Mouse (Mus musculus) cerebellum, postnatal 10 days (tissue): ENCODE measurements around the gene Cdc42se2.
A peak's percentile ranks its signal among the peaks of the same experiment; 100 is the strongest.

Experiments
- DNase-seq, 2 experiments: peaks; one replicate each; pipeline ENCODE4 v3.0.0; 2021; ENCODE audit warnings: mixed read lengths in 2 of 2

Cdc42se2 gene

GRCm38 (mm10) chr11:54787488-54788474 is at the start of gene Cdc42se2:
Gene Cdc42se2 (minus strand): TSS chr11:54787675.
- peak; percentile 99 to 100 for DNase-seq

DNA sequence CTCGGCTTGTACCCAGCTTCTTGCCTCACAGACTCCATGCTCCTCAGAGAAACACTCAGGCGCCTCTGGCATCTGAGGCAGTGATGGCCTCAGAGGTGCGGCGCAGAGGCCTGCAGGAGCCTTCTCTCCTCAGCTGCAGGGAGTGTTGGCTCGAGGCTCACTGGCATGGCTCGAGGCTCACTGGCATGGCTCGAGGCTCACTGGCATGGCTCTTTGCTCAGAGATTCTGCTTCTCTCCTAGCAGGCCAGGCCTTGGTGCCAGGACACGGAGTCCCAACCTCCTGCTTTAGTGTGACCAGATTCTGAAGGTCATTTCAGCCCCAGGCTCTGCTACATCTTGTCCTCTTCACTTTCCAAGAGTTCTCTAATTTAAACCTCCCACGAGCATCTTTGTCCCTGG is 48.6 kb upstream of the Cdc42se2 start:
- peak; percentile 87 to 89 for DNase-seq

DNA sequence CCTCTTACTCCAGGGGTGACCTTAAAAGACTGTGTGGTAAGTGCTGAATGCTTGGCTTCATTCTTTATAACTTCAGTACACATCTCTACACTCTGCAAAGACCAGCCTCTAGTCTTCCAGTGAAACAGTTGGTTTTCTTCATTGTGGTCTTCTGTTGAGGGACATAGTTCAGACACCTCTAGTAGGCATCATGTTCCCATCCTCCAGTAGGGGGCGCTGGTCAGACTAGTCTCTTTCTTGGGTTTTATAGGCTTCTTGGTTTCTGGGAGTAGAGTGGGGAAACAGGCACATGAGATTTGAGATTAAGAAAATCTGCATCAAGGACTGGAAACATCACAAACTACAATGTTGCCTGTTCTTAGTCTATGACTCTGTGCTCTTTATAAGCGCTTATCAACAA is 47.1 kb upstream of the Cdc42se2 start:
- no peak for DNase-seq

DNA sequence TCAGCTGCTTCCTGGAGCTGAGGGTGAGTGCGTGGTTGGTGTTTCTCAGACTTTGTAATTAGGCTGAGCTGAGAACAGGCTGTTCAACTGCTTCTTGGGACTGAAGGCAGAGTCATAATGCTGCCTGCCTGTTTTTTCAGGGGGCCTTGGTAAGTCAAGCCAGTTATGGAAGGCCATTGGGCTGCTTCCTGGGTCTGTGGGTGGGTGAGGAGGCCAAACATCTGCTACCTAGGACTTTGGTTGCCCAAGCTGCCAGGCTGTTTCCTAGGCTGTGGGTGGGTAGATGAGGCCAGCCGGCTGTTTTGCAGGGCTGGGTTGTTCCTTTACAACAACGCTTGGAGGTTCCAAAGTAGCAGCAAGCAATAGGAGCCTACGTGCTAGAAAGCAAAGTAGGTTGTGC is 46.4 kb upstream of the Cdc42se2 start:
- DNase-seq, result peak; percentile 28 to 38

GRCm38 (mm10) chr11:54826819-54827218 is 39.3 kb upstream of the Cdc42se2 start:
- DNase-seq, result no peak

DNA sequence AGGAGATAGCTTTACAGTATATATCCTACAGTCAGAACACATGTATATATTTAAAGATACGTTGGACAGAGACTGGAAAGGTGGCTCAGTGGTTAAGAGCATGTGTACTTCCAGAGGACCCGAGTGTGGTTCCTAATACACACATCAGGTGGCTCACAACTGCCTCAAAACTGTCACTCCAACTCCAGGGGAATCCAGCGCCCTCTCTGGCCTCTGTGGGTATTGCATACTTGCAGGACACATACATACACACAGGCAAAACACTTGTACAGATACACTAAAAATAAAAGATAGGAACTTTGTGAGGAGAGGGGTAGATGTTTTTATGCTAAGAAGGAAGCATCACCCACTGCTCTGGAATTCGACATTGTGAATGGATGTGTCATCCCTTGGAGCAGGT is 38.3 kb upstream of the Cdc42se2 start:
- DNase-seq, result no peak

GRCm38 (mm10) chr11:54823467-54823866 is 36.0 kb upstream of the Cdc42se2 start:
- DNase-seq, result no peak

DNA sequence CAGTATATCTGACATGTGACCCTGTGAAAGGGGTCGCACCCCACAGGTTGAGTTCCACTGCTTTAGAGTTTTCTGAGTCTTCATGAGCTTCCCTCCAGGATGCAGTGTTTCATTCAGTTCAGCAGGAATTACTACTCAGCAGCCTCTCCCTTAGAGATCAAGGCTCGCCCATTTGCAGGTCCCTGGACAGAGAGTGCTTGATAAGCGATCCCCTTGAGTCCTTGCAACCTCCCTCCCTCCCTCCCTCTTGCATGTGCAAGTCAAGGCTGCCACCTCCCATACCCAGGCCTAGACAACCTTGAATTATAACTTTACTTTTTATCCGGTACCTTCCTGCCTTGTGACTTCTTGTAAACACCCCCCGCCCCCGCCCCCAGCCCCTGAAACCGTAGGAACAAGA is 32.0 kb upstream of the Cdc42se2 start:
- no peak for DNase-seq

GRCm38 (mm10) chr11:54817449-54817848 is 30.0 kb upstream of the Cdc42se2 start:
- DNase-seq, result peak; percentile 39 to 42

GRCm38 (mm10) chr11:54815659-54816058 is 28.2 kb upstream of the Cdc42se2 start:
- DNase-seq, result no peak

- no peak for DNase-seq
These were observed 25.5 kb upstream of the Cdc42se2 start for GRCm38 (mm10) chr11:54812812-54813516.

DNA sequence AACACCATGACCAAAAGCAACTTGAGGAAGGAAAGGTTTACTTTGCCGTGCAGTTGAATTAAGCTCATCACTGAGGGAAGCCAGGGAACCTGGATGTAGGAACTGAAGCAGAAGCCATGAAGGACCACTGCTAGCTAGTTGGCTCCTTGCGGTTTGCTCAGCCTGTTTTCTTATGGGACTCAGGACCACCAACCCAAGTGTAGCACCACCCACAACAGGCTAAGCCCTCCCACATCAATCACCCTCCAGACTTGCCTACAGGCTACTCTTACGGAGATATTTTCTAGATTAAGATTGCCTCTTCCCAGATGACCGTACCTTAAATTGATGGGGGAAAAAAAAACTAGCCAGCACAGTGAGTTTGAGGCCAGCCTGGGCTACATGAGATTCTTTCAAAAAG is 24.8 kb upstream of the Cdc42se2 start:
- DNase-seq, result no peak

GRCm38 (mm10) chr11:54811054-54811453 is 23.6 kb upstream of the Cdc42se2 start:
- no peak for DNase-seq

DNA sequence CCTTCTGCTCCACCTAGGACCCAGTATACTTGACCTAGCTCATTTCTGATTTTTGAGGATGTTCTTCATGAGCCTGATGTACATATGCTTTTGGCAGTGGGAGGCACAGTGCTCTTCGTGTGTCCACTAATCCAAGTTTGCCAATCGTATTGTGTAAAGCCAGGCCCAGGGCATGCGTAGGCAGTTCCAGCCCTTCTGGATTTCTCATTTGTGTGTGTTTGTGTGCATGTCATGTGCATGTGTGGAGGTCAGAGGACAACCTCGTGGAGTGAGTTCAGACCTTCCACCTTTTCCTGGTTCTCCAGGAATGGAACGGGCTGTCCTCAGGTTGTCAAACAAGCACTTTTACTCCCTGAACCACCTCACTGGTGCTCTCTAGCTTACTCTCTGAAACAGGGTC is 22.1 kb upstream of the Cdc42se2 start:
- no peak for DNase-seq

DNA sequence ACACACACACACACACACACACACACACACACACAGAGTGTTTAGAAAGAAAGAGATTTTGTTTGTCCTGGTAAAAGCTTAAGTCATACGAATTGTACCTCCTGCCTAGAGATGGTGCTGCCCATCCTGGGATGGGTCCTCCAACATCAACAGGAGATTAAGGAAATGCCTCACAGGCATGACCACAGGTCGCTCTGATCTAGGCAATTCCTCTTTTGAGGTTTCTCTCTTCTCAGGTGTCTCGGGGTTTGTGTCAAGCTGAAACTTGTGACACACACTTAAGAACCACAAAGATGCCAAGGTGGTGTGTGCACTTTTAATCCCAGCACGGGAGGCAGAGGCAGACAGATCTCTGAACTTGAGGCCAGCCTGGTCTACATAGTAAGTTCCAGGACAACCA is 20.7 kb upstream of the Cdc42se2 start:
- no peak for DNase-seq

- no peak for DNase-seq
These were observed 20.2 kb upstream of the Cdc42se2 start for GRCm38 (mm10) chr11:54807669-54808068.

DNA sequence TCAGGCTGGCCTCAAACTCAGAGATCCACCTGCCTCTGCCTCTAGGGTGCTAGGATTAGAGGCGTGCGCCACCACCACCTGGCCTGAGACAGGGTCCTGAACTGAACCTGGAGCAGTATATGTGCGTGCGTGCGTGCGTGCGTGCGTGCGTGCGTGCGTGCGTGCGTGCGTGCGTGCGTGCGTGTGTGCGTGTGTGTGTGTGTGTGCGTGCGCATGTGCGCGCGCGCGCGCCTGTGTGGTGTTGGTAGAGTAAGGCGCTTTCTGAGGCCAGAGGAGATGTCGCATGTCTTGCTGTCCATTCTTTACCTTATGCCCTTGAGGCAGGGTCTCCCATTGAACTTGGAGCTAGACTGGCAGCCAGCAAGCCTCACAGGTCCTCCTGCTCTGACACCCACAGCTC is 19.4 kb upstream of the Cdc42se2 start:
- DNase-seq, result no peak

DNA sequence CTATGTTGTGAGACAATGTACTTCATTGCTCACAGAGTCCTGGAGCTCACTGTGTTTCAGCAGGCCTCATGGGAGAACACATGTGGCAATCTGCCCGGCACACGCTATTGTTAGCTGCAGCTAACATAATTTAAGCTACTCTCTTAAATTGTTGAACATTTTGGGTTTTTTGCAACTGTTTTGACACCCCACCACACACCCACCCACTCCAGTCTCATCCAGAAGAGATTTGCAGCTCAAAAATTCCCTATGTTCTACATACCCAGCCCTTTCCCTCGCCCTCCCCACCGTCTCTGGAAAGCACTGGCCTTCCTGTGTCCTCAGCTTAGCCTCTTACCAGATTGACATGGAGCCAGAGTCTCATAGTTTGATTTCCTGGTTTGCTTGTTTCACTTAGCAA is 17.7 kb upstream of the Cdc42se2 start:
- no peak for DNase-seq

DNA sequence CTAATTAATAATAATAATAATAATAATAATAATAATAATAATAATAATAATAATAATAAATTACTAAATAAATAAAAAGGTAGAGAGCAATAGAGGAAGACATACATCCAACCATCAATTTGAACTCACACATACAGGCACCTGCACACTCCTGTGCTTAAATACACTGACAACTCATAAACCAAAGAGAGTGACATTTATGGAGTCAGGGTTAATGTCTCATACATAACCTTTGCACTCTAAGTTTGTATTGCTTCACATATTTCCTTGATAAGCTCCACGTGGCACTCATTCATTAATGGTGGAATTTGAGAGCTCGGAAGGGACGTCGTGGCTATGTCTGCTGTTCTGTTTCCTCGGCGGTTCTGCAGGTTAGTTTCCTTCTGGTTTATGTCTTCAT is 15.1 kb upstream of the Cdc42se2 start:
- no peak for DNase-seq

DNA sequence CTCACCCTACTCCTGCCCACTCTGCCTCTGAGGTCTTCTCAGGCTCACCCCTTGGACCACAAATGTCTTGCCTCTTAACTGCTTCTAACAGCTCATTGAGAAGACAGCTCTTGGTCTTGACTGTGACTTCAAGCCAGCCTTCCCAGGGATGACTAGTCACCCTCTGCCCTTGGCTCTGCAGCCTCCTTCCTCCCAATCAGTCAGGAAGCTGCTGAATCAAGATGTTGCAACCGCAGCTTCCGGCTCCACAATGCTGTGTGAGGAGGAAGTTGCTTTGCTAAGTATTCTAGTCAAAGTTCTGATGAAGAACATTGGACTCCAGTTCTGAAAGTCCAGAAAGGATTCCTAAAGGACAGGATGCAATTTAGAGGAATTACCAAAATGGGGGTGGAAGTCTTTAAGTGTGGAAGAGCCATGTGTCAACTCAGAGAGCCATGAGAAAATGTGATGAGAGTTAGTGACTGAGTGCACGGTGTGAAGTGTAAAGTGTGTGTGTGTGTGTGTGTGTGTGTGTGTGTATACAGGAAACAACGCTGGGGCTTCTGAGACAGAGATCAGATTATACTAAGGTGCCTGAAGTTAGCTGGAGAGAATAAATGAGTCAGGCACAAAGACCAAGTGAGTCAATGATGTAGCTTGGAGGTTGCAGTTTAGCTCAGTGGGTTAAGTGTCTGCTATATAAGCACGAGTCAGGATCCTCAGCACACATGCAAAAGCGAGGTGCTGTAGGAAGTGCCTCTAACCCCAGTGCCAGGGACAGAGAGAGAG is 14.5 kb upstream of the Cdc42se2 start:
- DNase-seq, result no peak

DNA sequence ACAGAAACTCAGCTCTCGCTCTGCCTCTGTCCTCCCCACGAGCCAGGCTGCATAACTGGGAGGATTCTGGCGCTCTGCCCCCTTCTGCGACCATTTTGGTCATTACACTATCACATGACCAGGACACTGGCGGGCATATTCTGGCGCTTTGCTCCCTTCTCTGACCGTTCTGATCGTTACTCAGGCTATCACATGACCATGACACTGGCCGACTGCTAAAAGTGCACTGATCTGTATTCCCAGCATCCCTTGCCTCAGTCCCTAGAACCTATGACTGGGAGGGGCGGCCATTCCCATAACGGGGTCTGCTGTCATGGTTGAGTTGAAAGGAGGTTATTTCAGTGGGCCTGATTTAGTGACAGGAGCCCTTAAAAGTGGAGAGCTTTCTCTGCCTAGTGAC is 9.1 kb upstream of the Cdc42se2 start:
- DNase-seq, result no peak

GRCm38 (mm10) chr11:54794678-54795077 is 7.2 kb upstream of the Cdc42se2 start:
- no peak for DNase-seq

DNA sequence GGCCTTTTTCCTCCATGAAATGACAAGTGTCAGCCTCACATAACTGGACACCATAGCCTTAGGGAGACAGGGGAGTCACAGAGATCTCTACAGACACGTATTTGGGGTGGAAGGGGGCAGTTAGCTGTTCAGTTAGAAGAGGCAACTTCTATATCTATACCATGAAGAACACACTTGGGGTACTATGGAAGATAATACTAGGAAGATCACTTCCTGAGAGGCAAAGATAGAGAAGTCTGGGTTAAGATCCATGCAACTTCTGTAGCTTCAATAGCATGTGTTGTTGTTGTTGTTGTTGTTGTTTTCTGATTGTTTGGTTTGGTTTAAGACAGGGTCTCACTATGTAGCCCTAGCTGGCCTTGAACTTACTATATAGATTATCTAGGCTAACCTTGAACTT is 5.7 kb upstream of the Cdc42se2 start:
- DNase-seq, result no peak
